Mouse (Mus musculus) olfactory bulb, adult 2 months (tissue): ENCODE data around the gene Spon1.

ENCODE experiments used
- CTCF ChIP-seq: fragments of 200-500 bp; IDR thresholded peaks from 2 replicates; pipeline ENCODE4 v1.5.1; 2012; ENCODE audit warnings: low read depth, mild to moderate bottlenecking, low read length, moderate library complexity; ENCODE audit not compliant: insufficient read depth
- POLR2A ChIP-seq: fragments of 200-500 bp; IDR thresholded peaks from 2 replicates; pipeline ENCODE4 v1.6.1; 2012; ENCODE audit warnings: mild to moderate bottlenecking, low read depth, low read length, moderate library complexity; ENCODE audit not compliant: insufficient read depth

GRCm38 (mm10) chr7:113811376-113812158, 45.8 kb downstream of the Spon1 start:
- TF ChIP-seq CTCF (no peak), POLR2A (no peak)
